Mouse (Mus musculus): ENCODE measurements at regions not wholly inside any gene's neighbourhood (a gene's known extent, or its start where the extent isn't known, plus 50 kb on each side); places are given as distances from the start of the nearest gene placed in this dataset.

DNA sequence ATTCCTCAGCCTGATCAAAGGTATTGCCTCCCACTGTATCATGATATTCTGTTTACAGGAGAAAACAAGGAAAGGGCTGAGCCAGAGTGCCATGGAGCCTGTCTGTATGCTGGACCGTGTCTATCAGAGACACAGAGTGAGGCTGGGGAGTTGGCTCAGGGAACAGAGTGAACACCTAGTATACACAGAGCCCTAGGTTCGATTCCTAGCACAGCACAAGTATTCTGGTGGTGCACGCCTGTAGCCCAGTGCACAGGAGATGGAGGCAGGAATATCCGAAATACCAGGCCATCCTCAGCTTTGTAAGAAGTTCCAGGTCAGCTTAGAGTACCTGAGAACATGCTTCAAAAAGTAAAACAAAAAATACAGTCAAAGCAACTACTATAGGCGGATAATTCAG lies 237.2 kb upstream of the Adgrl2 start:
- no peak for DNase-seq (ENCODE audit: low read depth, low spot score)

DNA sequence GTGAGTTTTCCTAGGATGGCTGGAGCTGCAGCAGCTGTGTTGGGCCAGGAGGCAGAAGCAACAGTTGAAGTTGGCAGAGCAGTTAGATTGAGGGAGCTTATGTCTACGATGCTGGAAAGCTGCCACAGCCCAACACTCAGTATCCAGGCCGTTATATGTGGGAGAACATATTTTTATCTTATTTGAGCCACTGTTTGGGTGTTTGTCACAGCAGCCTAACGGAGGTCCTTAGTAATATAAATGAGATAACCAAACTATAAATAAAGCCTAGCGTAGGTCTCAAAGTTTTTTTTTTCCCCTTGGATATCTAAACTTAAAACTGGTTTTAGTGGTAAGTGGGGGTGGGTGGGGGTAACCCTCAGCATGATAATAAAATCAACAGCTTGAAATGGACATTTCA lies 236.4 kb upstream of the Adgrl2 start:
- DNase-seq (ENCODE audit: low read depth, low spot score), result no peak

DNA sequence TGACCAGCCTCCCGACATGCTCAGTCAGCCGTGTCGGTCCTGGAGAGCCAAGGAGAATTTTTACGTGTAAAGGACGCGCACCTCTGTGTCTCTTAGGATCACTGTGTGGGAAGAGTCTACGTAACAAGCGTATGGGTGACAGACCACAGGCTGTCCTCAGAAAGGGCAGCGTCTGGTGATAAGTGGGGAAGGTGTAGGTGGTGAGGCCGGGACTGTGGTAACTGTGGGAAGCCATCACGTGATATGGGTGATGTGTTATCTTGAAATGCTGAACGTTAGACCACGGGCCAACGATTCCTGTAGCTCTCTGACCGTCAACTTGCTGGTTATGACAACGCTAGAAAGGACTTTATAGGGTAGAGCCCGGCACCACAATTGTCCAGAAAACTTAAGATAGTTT lies 235.3 kb upstream of the Adgrl2 start:
- DNase-seq (ENCODE audit: low read depth, low spot score), result no peak

DNA sequence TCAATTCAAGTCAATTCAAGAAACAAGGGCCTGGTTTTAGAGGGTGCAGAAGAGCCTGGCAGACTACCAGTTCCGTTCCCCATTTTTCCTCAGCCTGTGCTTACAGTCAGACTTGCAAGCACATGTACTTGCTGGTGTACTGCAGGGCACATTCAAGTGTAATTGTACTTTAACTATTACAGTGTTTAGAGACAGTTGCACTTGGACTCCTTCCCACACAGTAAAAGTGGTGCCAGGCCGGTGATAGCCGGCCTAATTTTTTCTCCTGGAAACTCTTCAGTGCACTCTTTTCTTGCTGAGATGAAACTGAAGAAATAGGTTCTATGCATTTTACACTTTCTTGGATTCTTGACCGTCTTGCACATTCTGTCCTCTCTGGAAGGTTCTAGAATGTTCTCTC lies 233.9 kb upstream of the Adgrl2 start:
- no peak for DNase-seq (ENCODE audit: low read depth, low spot score)

DNA sequence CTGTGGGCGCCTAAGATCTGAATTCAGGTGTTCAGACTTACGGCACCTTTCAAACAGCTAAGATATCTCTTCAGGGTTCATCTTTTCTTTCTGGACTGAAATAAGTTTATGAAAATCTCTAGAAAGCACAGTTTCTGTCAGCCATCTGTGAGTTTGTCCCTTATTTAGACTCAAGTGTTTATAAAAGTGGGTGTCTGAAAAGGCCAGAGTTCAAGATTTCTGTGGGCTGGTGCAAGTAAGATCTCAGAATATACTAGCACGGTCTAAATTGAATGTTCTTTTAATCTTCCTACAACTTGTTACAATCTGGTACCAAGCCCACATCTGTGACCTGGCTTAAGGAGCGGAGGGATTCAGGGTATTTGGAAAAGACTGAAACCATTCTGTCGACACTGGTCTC lies 233.4 kb upstream of the Adgrl2 start:
- no peak for DNase-seq (ENCODE audit: low read depth, low spot score)

DNA sequence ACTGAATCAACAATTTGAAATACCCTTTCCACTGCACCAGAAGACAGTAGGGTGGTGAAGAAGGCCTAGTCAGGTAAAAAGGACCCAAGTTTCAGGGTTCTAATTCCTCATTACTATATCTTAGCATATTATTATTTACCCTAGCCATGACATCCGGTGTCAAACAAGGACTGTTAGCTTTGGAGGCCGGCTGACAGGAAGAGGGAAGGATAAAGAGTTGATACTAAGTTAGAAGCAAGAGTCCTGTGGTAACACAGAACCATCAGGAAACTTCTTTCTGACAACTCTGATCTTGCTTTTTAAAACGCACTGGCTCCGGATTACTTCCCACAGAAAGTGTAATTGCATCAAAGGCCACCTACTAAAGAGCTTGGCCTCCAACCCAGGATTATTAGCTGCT lies 230.6 kb upstream of the Adgrl2 start:
- DNase-seq (ENCODE audit: low read depth, low spot score), result no peak

DNA sequence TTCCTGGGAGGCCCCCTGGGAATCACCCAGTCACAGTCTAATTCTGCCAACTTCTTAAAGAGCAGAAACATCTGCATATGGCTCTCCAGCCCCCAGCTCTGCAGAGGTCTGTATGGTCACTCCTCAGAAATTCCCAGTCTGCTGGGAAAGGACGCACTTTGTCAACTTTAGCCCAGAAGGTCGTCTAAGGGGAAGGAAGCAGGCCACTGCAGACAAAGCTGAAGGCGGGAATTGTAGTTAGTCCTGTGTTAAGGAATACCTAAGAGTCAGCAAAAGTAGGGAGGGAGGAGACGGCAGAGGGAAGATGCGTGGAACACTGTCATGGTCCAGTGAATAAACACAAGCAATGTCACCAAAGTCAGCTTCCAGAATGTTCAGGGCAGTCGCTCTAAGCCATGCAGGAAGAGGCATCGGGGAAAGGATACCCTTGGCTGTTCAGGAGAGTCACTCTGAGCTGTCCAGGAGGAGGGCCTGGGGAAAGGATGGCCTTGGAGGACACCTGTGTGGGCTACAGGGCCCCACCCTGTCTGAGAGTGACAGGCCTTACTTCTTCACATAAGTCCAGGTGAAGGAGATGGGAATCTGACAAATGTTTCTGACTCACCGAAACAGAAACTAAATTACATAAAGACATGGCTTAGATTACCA lies 230.1 kb upstream of the Adgrl2 start:
- no peak for DNase-seq (ENCODE audit: low read depth, low spot score)

DNA sequence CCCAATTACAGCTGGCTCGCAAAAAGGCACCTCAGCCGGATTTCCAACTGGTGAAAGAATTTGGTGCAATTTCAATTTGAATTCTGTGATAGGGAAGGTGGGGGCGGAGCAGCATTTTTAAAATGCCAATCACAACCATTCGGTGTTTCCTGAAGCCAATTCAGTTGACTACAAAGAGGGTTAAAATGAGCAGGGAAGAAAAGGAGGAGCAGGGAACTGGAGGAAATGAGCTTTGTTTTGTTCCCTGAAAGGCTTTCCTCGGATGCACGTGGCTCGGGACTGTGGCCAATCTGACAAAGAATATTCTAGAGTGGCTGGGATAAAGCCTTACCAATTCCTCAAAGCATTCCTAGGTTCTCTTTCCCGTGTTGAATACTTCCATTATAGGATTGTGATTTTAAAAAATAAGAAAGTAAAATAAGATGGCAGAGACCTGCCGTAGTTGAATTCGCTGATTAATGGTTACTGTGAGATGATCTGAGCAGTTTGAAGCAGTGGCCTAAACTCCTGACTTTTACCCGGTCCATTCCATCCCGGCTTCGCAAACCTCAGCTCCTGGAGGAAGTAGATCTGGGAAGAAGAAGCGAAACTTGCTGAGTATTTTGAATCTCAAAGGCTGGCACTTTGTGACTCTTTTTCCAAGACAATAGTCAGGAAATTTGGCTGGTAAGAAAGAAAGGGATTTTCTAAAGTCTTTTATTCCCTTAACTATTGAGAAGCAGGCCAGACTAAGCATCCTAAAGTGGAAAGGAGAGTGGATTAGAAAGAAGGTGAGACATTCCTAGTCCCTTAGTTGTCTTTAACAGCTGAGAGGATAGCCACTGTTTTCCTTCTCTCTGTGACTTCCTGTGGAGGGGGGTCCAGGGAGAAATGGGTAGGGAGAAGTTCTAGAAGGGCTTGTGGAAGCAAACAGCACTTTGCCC lies 229.3 kb upstream of the Adgrl2 start:
- no peak for DNase-seq (ENCODE audit: low read depth, low spot score)

DNA sequence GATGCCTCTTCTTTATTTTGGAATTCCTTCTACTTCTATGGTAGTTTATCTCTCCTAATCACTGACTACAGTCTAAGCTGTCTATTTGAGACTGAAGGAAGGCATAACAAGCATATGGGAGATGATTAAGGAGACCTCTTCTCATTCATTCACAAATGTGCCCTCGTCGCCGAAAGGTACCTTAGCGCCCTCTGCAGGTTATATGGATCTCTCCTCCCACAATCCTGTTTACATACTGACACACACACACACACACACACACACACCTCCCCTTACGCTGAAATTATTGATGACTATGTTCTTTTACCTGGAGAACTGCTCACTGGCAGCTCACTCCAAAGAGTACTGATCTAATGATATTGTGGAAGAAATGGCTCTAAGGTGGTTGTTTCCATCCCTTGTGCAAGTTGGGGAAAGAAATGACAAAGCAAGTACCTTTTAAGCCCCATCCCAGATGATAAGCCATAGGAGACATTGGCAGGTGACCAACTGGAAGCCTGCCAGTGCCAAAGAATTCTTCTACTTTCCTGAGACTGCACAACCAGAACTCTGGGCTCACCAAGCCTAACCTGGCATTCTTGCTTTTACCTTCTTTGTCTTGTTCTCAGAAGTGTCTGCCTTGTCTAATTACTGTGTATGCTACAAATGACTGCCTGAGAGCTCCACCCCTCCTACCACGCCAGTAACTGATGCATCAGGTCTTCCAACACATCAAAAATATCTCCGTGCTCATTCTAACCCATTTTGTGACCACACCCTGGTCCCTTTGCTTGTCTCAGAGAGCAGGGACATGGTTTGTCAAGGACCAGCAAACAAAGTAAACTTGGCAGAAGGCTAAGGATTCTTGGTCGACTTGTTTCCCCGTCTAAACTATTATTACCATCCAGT lies 227.8 kb upstream of the Adgrl2 start:
- DNase-seq (ENCODE audit: low read depth, low spot score), result no peak

DNA sequence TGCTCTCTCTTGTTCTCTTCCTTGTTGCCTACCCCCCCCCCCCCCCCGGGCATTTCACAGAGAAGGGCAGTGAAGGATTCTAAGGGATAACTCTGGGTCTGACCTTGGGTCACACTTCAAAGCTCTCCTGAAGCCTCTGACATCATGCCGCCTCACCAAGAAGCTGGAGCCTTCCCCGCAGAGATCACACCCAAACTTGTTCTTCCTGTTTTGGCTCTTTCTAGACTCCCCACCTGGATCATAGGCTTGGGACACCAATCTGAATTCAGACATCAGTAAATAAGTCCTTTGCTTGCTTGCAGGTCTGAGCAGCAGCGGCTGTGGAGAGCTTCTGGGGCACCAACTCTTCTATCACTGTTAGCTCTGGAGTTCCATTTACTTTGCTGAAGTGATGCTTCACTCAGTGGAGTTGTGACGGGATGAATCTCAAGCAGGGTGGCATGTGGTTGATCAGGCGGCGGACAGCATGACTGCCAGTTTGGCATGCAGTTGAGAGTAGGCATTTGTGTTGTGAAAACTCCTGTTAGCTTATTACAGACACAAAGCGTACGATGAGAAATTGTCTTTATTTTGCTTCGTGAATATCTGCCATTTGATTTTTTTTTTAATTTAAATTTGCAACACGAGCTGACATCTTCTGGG lies 226.5 kb upstream of the Adgrl2 start:
- no peak for DNase-seq (ENCODE audit: low read depth, low spot score)

DNA sequence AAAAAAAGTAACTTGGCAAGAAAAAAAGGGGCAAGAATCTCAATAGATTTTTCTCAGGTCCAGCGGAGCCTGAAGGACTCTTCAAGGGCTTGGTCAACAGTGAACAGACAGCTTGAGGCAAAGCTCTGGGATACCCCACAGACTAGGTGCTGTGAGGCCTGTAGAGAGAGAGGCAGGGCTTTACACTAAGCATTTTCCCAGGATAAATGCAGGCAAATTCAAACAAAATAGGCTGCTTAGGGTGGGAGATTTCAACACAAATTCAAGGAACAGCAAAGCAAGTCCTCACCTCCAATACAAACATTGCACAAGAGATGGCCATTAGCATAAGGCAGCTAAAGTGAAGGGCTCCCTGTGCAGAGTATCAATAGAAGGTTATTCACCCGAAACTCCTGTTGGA lies 225.3 kb upstream of the Adgrl2 start:
- DNase-seq (ENCODE audit: low read depth, low spot score), result no peak

DNA sequence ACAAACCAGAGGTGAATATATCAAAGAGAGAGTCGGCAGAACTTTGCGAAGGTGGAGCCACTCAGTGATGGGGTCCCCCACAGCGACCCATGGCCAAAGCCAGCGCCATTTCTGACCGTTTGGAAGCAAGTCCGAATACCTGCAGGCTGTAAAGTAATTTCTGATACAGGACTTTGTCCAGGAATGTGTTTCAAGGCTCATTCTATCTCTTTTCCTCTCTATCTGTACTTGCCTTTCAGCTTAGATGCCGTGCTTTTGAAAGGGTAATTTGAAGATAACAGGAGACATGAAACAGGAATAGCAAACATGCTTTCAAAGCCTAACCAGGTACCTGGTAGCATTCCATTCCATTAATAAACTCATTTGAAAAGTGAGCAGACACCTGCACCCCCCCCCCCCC lies 221.6 kb upstream of the Adgrl2 start:
- no peak for DNase-seq (ENCODE audit: low read depth, low spot score)

DNA sequence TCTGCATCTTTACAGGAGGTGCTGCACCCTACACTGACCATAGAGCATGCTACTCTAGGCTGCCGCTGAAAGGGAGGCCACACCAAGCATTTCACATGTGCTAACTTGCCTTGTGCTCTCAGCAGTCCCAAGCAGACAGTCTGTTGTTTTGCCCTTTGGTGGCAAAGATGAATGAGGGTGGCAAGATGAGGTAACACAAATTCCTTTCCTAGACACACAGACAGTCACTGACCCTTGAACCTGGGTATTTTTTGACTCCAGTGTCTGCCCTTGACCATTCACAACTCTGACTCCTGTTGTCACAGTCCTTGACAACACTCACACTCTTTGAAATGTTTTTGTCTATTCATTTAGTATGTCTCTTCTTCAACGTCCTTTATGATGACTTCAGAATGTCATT lies 218.9 kb upstream of the Adgrl2 start:
- no peak for DNase-seq (ENCODE audit: low read depth, low spot score)

DNA sequence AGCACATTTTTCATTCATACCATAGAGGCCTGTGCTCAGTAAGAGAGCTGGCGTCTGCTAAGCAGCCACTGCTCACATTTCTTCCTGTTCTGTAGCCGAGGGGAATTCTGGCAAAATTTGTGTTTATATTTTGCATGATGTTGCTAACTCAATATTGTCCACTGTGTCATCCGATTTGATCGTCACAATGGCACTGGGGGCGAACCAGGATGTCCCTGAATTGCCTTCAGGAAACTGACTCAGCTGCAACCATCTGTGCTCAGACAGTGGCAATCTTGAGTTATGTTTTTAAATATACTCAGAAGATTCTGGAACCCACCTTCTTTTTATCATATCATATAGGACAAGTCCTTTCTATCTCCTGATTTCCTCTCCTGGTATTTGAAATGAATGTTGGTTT lies 213.1 kb upstream of the Adgrl2 start:
- no peak for DNase-seq (ENCODE audit: low read depth, low spot score)

DNA sequence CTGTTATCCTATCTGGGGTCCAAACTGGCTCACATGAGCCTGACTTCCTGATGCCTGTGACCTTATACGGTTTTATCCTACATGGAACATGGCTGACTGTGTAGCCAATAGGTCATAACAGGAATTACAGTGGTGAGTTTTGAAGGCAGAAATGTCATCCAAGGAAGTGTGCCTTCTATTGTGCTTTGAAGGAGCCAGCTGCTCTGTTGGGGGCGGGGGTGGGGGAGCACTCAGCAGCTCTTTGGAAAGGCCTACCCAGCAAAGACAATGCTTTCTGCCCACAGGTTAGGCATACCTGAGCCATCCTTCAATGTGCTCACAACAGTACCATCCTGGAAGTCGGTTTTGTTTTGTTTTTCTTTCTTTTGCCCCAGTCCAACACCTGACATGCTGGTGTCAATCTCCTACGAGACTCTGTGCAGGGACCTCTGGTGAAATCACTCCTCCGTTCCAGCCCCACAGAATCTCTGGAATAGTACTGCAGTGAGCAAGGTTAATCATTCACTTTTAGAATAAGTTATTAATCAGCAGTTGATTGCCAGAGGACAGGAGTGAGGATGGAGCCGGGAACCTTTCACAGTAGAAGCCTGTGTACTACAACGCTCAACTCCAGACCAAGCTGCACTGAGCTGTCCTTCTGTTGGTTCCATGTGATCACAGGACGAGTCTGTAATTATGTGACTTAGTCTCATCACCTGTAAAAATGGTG lies 206.3 kb upstream of the Adgrl2 start:
- no peak for DNase-seq (ENCODE audit: low read depth, low spot score)

DNA sequence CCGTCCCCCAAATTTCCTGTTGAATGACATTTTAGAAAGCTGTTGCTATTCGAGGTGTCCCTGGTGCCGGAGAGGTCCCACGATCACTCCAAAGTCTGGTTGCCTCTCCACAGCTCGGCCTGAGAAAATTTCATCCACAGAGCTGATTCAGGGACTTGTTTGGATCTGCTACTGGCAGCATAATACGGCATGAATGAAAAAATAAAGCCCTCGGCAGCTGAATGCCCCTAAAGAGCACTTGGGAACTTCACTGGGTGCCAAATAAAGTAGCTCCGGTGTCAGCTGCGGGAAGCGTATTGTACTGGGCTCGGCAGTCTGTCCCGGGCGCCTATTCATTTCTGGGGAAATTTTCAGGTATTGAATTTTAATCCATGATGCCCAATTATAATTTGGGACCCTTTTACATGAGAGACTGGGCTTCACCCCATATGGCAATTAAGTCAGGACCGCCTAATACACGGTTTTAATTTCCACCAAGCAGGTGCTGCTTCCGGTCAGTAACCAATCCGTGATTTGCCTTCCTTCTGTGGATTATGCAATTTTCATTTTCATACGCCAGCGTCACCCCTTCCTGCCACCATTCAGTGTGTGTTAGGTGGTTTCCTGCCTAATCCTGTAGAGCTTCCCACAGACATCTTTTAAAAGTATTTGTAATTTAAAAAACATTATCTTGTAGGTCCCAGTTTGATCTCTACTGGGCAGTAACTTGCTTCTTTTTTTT lies 200.7 kb upstream of the Adgrl2 start:
- DNase-seq (ENCODE audit: low read depth, low spot score), result no peak

DNA sequence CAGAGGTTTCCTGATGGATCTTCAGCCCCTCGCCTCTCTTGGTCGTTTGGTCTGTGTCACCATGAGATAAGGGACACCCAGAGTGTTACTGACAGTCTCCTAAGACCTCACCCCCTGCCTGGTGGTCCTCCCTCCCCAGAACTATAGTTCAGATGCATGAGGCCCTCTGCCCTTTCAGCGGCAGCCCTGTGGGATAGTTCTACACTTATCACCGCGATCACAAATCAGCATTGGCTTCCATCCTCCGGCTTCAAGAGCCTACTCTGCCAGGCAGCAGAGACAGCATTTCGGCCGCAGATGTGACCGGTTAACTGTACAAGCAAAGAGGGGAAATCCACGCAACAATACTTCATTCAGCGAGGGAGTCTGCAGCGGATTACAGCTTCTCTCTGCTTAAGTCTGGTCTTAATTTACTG lies 193.8 kb upstream of the Adgrl2 start:
- DNase-seq (ENCODE audit: low read depth, low spot score), result peak; percentile 68

DNA sequence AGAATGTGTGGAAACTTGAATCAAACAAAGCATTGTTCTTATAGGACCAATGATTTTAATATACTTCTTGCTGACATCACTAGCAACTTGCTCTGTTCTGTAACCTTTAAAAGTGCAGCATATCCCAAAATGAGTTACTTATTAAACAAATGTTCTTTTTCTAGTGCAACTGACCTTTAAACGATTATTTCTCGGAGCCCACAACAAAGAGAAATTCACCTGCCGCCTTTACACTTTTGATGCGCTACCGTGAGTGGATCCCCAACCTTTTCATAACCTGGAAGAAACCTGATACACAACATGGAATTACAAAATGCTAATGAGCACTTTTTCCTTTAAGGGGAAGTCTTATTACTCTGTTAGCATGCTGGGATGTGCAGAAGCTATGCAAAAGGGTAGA lies 191.7 kb upstream of the Adgrl2 start:
- no peak for DNase-seq (ENCODE audit: low read depth, low spot score)

DNA sequence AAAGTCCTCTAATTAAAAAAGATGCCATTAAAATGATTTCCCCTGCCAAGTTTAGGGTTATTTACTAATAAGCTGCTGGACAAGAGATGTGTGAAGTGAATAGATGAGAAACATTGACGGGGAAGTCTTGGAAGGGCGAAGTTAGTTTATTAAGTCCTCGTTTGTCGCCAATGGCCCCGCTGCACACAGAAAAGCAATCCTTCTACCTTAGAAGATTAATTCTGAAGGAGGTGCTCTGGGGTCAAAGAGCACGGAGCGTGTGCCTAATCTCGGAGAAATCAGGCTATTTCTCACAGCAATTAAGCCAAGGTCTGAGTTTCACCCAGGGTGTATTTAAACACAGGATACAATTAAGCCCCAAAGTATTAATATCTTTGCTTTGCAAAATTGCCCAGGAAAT lies 189.8 kb upstream of the Adgrl2 start:
- no peak for DNase-seq (ENCODE audit: low read depth, low spot score)

DNA sequence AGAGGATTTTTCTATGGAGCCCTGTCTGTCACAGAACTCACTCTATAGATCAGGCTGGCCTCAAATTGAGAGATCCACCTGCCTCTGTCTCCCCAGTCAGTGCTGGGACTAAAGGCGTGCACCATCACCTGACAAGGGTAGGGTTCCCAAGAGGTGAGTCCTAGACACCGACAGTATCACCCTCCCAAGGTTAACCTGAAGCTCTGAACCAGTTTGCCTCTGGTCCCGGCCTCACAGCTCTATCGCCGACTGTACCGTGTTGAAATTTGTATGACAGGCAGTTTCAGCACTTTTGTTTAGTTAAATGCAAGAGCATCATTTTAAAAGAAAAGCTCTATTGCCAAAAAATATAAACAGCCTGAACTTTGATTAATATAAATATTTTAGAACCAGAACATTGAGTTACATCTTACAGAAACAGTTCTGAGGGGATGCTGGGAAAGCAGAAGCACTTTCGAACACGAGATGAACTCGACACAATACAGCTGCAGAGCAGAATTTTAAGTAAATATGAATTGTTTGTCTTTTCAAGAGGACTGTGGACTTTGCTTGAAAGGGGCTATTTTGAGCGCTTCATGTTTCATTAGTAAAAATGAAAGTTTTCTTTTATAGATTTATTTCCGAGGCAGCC lies 189.2 kb upstream of the Adgrl2 start:
- no peak for DNase-seq (ENCODE audit: low read depth, low spot score)
